Mouse (Mus musculus): ENCODE data around the gene Rtn4. TPM values are rescaled to one million over a fixed set of nuclear protein-coding genes. Genes with fewer than 3 reads are reported as not detected.

The Rtn4 gene
- polyA plus RNA-seq, 1 experiment from 2014 or later, result 93.2 TPM

GRCm38 (mm10) chr11:29693576-29694410 lies 1.0 kb downstream of the Rtn4 start:
- Histone ChIP-seq H3K27ac (replicated peaks; ENCODE audit: low read depth, low read length) (peak overlapping the region; percentile 99), H3K4me1 (ENCODE audit: control insufficient read depth, insufficient read depth, low read length) (peaks cover 4% of the 10 kb centered on the region; the same call in 1 of the 2 replicates), H3K4me2 (ENCODE audit: low read depth, low read length) (peak overlapping the region; percentile 66), H3K9ac (ENCODE audit: low read depth, low read length) (peak overlapping the region; percentile 98), H3K36me3 (ENCODE audit: control insufficient read depth, insufficient read depth, low read length) (0 out of 2 replicates have a peak, but pooled peaks cover 4% of the 10 kb centered on the region), H3K9me3 (ENCODE audit: control insufficient read depth, low read length) (no peaks in the 10 kb centered on the region), H3K4me3 (ENCODE audit: low read depth, low read length) (peak overlapping the region; percentile 99), H3K27me3 (replicated peaks; ENCODE audit: control insufficient read depth, insufficient read depth, low read length) (no peaks in the 10 kb centered on the region)
- ATAC-seq (ENCODE audit: low read depth), result peak; percentile 91
- under 1% methylated on average over 24 of the region's 53 CpGs for WGBS
- DNase-seq (ENCODE audit: low spot score), result peak; percentile 95

- no peak overlapping the region for H3K27ac ChIP-seq (replicated peaks; ENCODE audit: low read depth, low read length)
- no peak for ATAC-seq (ENCODE audit: low read depth)
- H3K9ac ChIP-seq (ENCODE audit: low read depth, low read length), result no peak overlapping the region
- no peak for DNase-seq (ENCODE audit: low spot score)
- peak overlapping the region; percentile 66 for H3K4me2 ChIP-seq (ENCODE audit: low read depth, low read length)
- H3K9me3 ChIP-seq (ENCODE audit: control insufficient read depth, low read length), result no peaks in the 10 kb centered on the region
- 0 out of 2 replicates have a peak, but pooled peaks cover 4% of the 10 kb centered on the region for H3K36me3 ChIP-seq (ENCODE audit: control insufficient read depth, insufficient read depth, low read length)
- H3K4me1 ChIP-seq (ENCODE audit: control insufficient read depth, insufficient read depth, low read length), result peaks cover 4% of the 10 kb centered on the region; the same call in 1 of the 2 replicates
- H3K27me3 ChIP-seq (replicated peaks; ENCODE audit: control insufficient read depth, insufficient read depth, low read length), result no peaks in the 10 kb centered on the region
- peak overlapping the region; percentile 99 for H3K4me3 ChIP-seq (ENCODE audit: low read depth, low read length)
Observed at GRCm38 (mm10) chr11:29694754-29695153, 2.0 kb downstream of the Rtn4 start.

- ATAC-seq (ENCODE audit: low read depth) (no peak), DNase-seq (ENCODE audit: low spot score) (no peak)
- Histone ChIP-seq H3K36me3 (ENCODE audit: control insufficient read depth, insufficient read depth, low read length) (peaks cover 16% of the 10 kb centered on the region), H3K4me3 (ENCODE audit: low read depth, low read length) (no peak overlapping the region), H3K4me1 (ENCODE audit: control insufficient read depth, insufficient read depth, low read length) (no peaks in the 10 kb centered on the region), H3K27me3 (replicated peaks; ENCODE audit: control insufficient read depth, insufficient read depth, low read length) (no peaks in the 10 kb centered on the region), H3K4me2 (ENCODE audit: low read depth, low read length) (no peak overlapping the region), H3K9ac (ENCODE audit: low read depth, low read length) (no peak overlapping the region), H3K27ac (replicated peaks; ENCODE audit: low read depth, low read length) (no peak overlapping the region), H3K9me3 (ENCODE audit: control insufficient read depth, low read length) (no peaks in the 10 kb centered on the region)
- WGBS, result 77% methylated on average over 3 of the region's 3 CpGs
Observed at GRCm38 (mm10) chr11:29702721-29703120, 10.0 kb downstream of the Rtn4 start.

- no peak overlapping the region for H3K4me2 ChIP-seq (ENCODE audit: low read depth, low read length)
- H3K4me3 ChIP-seq (ENCODE audit: low read depth, low read length), result no peak overlapping the region
- no peak overlapping the region for H3K27ac ChIP-seq (replicated peaks; ENCODE audit: low read depth, low read length)
- no peaks in the 10 kb centered on the region for H3K4me1 ChIP-seq (ENCODE audit: control insufficient read depth, insufficient read depth, low read length)
- DNase-seq (ENCODE audit: low spot score) (no peak), ATAC-seq (ENCODE audit: low read depth) (no peak)
- H3K27me3 ChIP-seq (replicated peaks; ENCODE audit: control insufficient read depth, insufficient read depth, low read length), result no peaks in the 10 kb centered on the region
- no peak overlapping the region for H3K9ac ChIP-seq (ENCODE audit: low read depth, low read length)
- H3K9me3 ChIP-seq (ENCODE audit: control insufficient read depth, low read length), result no peaks in the 10 kb centered on the region
- peaks cover 29% of the 10 kb centered on the region for H3K36me3 ChIP-seq (ENCODE audit: control insufficient read depth, insufficient read depth, low read length)
Observed at GRCm38 (mm10) chr11:29705263-29705662, 12.5 kb downstream of the Rtn4 start.

- Histone ChIP-seq H3K27ac (replicated peaks; ENCODE audit: low read depth, low read length) (no peak overlapping the region), H3K4me3 (ENCODE audit: low read depth, low read length) (no peak overlapping the region), H3K9me3 (ENCODE audit: control insufficient read depth, low read length) (no peaks in the 10 kb centered on the region), H3K9ac (ENCODE audit: low read depth, low read length) (no peak overlapping the region), H3K4me1 (ENCODE audit: control insufficient read depth, insufficient read depth, low read length) (no peaks in the 10 kb centered on the region), H3K27me3 (replicated peaks; ENCODE audit: control insufficient read depth, insufficient read depth, low read length) (no peaks in the 10 kb centered on the region), H3K4me2 (ENCODE audit: low read depth, low read length) (no peak overlapping the region), H3K36me3 (ENCODE audit: control insufficient read depth, insufficient read depth, low read length) (peaks cover 29% of the 10 kb centered on the region)
- 90% methylated on average over 4 of the region's 4 CpGs for WGBS
- no peak for ATAC-seq (ENCODE audit: low read depth)
- no peak for DNase-seq (ENCODE audit: low spot score)
Observed at GRCm38 (mm10) chr11:29706845-29707244, 14.1 kb downstream of the Rtn4 start.

GRCm38 (mm10) chr11:29709512-29709911 lies 16.8 kb downstream of the Rtn4 start:
- peaks cover 37% of the 10 kb centered on the region for H3K36me3 ChIP-seq (ENCODE audit: control insufficient read depth, insufficient read depth, low read length)
- no peak overlapping the region for H3K9ac ChIP-seq (ENCODE audit: low read depth, low read length)
- no peaks in the 10 kb centered on the region for H3K27me3 ChIP-seq (replicated peaks; ENCODE audit: control insufficient read depth, insufficient read depth, low read length)
- H3K4me3 ChIP-seq (ENCODE audit: low read depth, low read length), result no peak overlapping the region
- no peak overlapping the region for H3K27ac ChIP-seq (replicated peaks; ENCODE audit: low read depth, low read length)
- no peaks in the 10 kb centered on the region for H3K4me1 ChIP-seq (ENCODE audit: control insufficient read depth, insufficient read depth, low read length)
- DNase-seq (ENCODE audit: low spot score) (no peak), ATAC-seq (ENCODE audit: low read depth) (no peak)
- no peaks in the 10 kb centered on the region for H3K9me3 ChIP-seq (ENCODE audit: control insufficient read depth, low read length)
- no peak overlapping the region for H3K4me2 ChIP-seq (ENCODE audit: low read depth, low read length)

GRCm38 (mm10) chr11:29714114-29714513 lies 21.4 kb downstream of the Rtn4 start:
- H3K36me3 ChIP-seq (ENCODE audit: control insufficient read depth, insufficient read depth, low read length), result 0 out of 2 replicates have a peak, but pooled peaks cover 8% of the 10 kb centered on the region
- DNase-seq (ENCODE audit: low spot score), result no peak
- H3K9ac ChIP-seq (ENCODE audit: low read depth, low read length), result no peak overlapping the region
- peaks cover 10% of the 10 kb centered on the region for H3K4me1 ChIP-seq (ENCODE audit: control insufficient read depth, insufficient read depth, low read length)
- no peaks in the 10 kb centered on the region for H3K27me3 ChIP-seq (replicated peaks; ENCODE audit: control insufficient read depth, insufficient read depth, low read length)
- WGBS, result 91% methylated on average over 7 of the region's 7 CpGs
- H3K27ac ChIP-seq (replicated peaks; ENCODE audit: low read depth, low read length), result no peak overlapping the region
- no peak overlapping the region for H3K4me3 ChIP-seq (ENCODE audit: low read depth, low read length)
- ATAC-seq (ENCODE audit: low read depth), result no peak
- H3K4me2 ChIP-seq (ENCODE audit: low read depth, low read length), result no peak overlapping the region
- H3K9me3 ChIP-seq (ENCODE audit: control insufficient read depth, low read length), result no peaks in the 10 kb centered on the region

GRCm38 (mm10) chr11:29714789-29715188 lies 22.0 kb downstream of the Rtn4 start:
- WGBS, result 88% methylated on average over 2 of the region's 2 CpGs
- no peak overlapping the region for H3K4me3 ChIP-seq (ENCODE audit: low read depth, low read length)
- ATAC-seq (ENCODE audit: low read depth), result no peak
- H3K4me1 ChIP-seq (ENCODE audit: control insufficient read depth, insufficient read depth, low read length), result peaks cover 11% of the 10 kb centered on the region
- peak; percentile 37 for DNase-seq (ENCODE audit: low spot score)
- no peak overlapping the region for H3K4me2 ChIP-seq (ENCODE audit: low read depth, low read length)
- H3K36me3 ChIP-seq (ENCODE audit: control insufficient read depth, insufficient read depth, low read length), result 0 out of 2 replicates have a peak, but pooled peaks cover 8% of the 10 kb centered on the region
- H3K27ac ChIP-seq (replicated peaks; ENCODE audit: low read depth, low read length), result no peak overlapping the region
- H3K9me3 ChIP-seq (ENCODE audit: control insufficient read depth, low read length), result no peaks in the 10 kb centered on the region
- no peak overlapping the region for H3K9ac ChIP-seq (ENCODE audit: low read depth, low read length)
- no peaks in the 10 kb centered on the region for H3K27me3 ChIP-seq (replicated peaks; ENCODE audit: control insufficient read depth, insufficient read depth, low read length)

GRCm38 (mm10) chr11:29715499-29715898 lies 22.8 kb downstream of the Rtn4 start:
- H3K4me1 ChIP-seq (ENCODE audit: control insufficient read depth, insufficient read depth, low read length), result peaks cover 11% of the 10 kb centered on the region
- no peak overlapping the region for H3K9ac ChIP-seq (ENCODE audit: low read depth, low read length)
- WGBS, result 80% methylated on average over 3 of the region's 3 CpGs
- H3K4me3 ChIP-seq (ENCODE audit: low read depth, low read length), result no peak overlapping the region
- no peak for ATAC-seq (ENCODE audit: low read depth)
- H3K27me3 ChIP-seq (replicated peaks; ENCODE audit: control insufficient read depth, insufficient read depth, low read length), result no peaks in the 10 kb centered on the region
- no peak for DNase-seq (ENCODE audit: low spot score)
- no peak overlapping the region for H3K4me2 ChIP-seq (ENCODE audit: low read depth, low read length)
- no peaks in the 10 kb centered on the region for H3K9me3 ChIP-seq (ENCODE audit: control insufficient read depth, low read length)
- H3K36me3 ChIP-seq (ENCODE audit: control insufficient read depth, insufficient read depth, low read length), result 0 out of 2 replicates have a peak, but pooled peaks cover 8% of the 10 kb centered on the region
- H3K27ac ChIP-seq (replicated peaks; ENCODE audit: low read depth, low read length), result no peak overlapping the region
